Mouse (Mus musculus): Measurements from ENCODE around the gene Nwd1. TPM values are rescaled to one million over a fixed set of nuclear protein-coding genes. Genes with fewer than 3 reads are reported as not detected.

The Nwd1 gene
- polyA plus RNA-seq, 1 experiment, result 25.2 TPM

DNA sequence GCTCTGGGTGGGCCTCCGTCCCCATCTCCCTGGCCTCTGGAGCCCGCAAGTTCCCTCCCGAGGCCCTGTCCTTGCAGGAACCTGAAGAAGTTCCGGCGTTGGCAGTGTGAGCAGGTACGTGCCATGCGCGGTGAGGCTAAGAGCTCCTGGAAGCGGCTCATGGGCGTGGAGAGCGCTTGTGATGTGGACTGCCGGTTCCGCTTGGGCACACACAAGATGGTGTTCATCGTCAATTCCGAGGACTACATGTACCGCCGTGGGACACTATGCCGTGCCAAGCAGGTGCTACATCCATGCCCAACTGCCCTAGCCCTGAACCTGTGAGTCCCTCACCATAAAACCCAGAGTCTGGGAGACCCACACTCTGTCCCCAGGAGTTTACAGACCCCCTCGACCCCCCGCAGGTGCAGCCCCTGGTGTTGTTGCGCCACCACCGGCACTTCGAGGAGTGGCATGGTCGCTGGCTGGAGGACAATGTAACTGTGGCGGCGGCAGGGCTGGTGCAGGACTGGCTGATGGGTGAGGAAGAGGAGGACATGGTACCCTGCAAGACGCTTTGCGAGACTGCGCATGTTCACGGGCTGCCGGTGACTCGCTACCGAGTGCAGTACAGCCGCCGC is 110.4 kb downstream of the Nwd1 start:
- Histone ChIP-seq H3K27me3 (ENCODE audit: control insufficient read depth, insufficient read depth, low read length) (no peaks in the 10 kb centered on the region), H3K4me3 (ENCODE audit: control insufficient read depth, insufficient read depth, low read length) (no peak overlapping the region), H3K36me3 (ENCODE audit: control insufficient read depth, insufficient read depth, low read length) (peaks cover 50% of the 10 kb centered on the region), H3K27ac (ENCODE audit: control insufficient read depth, insufficient read depth, low read length) (no peak overlapping the region), H3K4me1 (replicated peaks; ENCODE audit: control insufficient read depth, insufficient read depth, low read length) (peaks cover 9% of the 10 kb centered on the region)
- TF ChIP-seq CTCF (IDR thresholded peaks at IDR 0.05; ENCODE audit: borderline replicate concordance, control insufficient read depth, extremely low read depth, insufficient read depth, low read length, poor library complexity) (no peak), POLR2A (IDR thresholded peaks at IDR 0.05; ENCODE audit: control insufficient read depth, extremely low read depth, insufficient read depth, low read length, poor library complexity) (no peak)
- 98% methylated on average over 35 of the region's 35 CpGs for WGBS
- peak; percentile 1 for DNase-seq

DNA sequence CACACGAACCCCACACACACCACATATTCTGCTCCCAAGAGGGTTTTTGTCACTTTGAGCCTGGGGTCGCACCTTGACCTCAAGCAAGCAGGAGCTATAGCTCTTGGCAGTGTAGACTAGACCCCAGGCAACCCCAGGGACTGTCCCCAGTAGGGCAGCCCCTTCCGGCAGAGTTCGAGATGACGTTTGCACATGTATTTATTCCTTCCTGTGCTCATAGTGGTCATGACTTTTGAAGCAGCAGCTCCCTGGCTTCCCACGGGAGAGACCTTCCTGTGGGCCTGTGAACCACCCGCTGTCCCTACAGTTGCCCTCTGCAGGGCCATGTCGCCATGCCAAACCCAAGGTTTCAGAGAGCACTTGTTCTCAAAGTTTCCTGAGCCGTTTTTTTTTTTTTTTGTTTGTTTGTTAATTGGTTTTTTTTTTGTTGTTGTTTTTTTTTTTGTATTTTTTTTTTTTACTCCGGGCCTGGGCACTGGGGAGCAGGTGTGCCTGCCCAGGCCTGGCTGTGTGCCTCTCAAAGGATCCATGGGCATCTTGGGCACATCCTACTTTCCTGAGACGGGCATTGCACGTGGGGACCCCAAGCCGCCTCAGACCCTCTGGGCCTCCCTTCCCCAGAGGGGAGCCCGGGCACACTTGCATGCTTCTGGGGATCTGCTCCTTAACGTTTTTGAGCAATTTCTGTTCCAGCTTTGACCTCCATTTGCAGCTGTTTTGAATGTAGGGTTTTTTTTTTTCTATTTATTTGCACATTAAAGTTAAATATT is 111.1 kb downstream of the Nwd1 start:
- WGBS, result 94% methylated on average over 15 of the region's 15 CpGs
- DNase-seq, result peak; percentile 0
- peaks cover 16% of the 10 kb centered on the region for H3K4me1 ChIP-seq (replicated peaks; ENCODE audit: control insufficient read depth, insufficient read depth, low read length)
- no peak overlapping the region for H3K4me3 ChIP-seq (ENCODE audit: control insufficient read depth, insufficient read depth, low read length)
- H3K27ac ChIP-seq (ENCODE audit: control insufficient read depth, insufficient read depth, low read length), result no peak overlapping the region
- H3K36me3 ChIP-seq (ENCODE audit: control insufficient read depth, insufficient read depth, low read length), result peaks cover 43% of the 10 kb centered on the region
- TF ChIP-seq POLR2A (IDR thresholded peaks at IDR 0.05; ENCODE audit: control insufficient read depth, extremely low read depth, insufficient read depth, low read length, poor library complexity) (no peak), CTCF (IDR thresholded peaks at IDR 0.05; ENCODE audit: borderline replicate concordance, control insufficient read depth, extremely low read depth, insufficient read depth, low read length, poor library complexity) (no peak)
- no peaks in the 10 kb centered on the region for H3K27me3 ChIP-seq (ENCODE audit: control insufficient read depth, insufficient read depth, low read length)

- DNase-seq, result no peak
- Histone ChIP-seq H3K36me3 (ENCODE audit: control insufficient read depth, insufficient read depth, low read length) (peaks cover 36% of the 10 kb centered on the region), H3K27me3 (ENCODE audit: control insufficient read depth, insufficient read depth, low read length) (no peaks in the 10 kb centered on the region), H3K4me1 (replicated peaks; ENCODE audit: control insufficient read depth, insufficient read depth, low read length) (peaks cover 19% of the 10 kb centered on the region), H3K27ac (ENCODE audit: control insufficient read depth, insufficient read depth, low read length) (no peak overlapping the region), H3K4me3 (ENCODE audit: control insufficient read depth, insufficient read depth, low read length) (no peak overlapping the region)
- TF ChIP-seq CTCF (IDR thresholded peaks at IDR 0.05; ENCODE audit: borderline replicate concordance, control insufficient read depth, extremely low read depth, insufficient read depth, low read length, poor library complexity) (no peak), POLR2A (IDR thresholded peaks at IDR 0.05; ENCODE audit: control insufficient read depth, extremely low read depth, insufficient read depth, low read length, poor library complexity) (no peak)
Observed at GRCm38 (mm10) chr8:72758310-72758709, 111.8 kb downstream of the Nwd1 start.

DNA sequence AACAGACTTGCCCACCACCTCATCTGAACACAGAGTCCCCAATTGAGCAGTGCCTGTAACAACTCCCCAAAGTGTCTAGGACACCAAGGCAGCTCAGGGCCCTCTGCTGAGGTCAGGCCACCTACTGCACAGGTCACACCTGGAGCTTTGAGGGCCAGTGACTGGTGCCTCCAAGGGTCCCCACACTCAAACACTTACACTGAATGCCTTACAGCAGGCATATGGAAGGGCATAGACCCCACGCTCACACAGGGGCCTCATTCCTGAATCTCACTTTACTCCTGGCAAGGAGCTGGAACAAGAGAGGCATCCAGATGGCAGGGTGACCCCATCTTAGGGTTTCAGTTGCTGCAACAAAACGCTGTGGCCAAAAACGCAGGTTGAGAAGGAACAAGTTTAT is 113.7 kb downstream of the Nwd1 start:
- 96% methylated on average over 3 of the region's 3 CpGs for WGBS
- no peak for TF ChIP-seq POLR2A (IDR thresholded peaks at IDR 0.05; ENCODE audit: control insufficient read depth, extremely low read depth, insufficient read depth, low read length, poor library complexity)
- TF ChIP-seq CTCF (IDR thresholded peaks at IDR 0.05; ENCODE audit: borderline replicate concordance, control insufficient read depth, extremely low read depth, insufficient read depth, low read length, poor library complexity), result no peak
- no peak for DNase-seq
- H3K27ac ChIP-seq (ENCODE audit: control insufficient read depth, insufficient read depth, low read length), result no peak overlapping the region
- peaks cover 19% of the 10 kb centered on the region for H3K4me1 ChIP-seq (replicated peaks; ENCODE audit: control insufficient read depth, insufficient read depth, low read length)
- no peak overlapping the region for H3K4me3 ChIP-seq (ENCODE audit: control insufficient read depth, insufficient read depth, low read length)
- H3K27me3 ChIP-seq (ENCODE audit: control insufficient read depth, insufficient read depth, low read length), result no peaks in the 10 kb centered on the region
- H3K36me3 ChIP-seq (ENCODE audit: control insufficient read depth, insufficient read depth, low read length), result peaks cover 24% of the 10 kb centered on the region

DNA sequence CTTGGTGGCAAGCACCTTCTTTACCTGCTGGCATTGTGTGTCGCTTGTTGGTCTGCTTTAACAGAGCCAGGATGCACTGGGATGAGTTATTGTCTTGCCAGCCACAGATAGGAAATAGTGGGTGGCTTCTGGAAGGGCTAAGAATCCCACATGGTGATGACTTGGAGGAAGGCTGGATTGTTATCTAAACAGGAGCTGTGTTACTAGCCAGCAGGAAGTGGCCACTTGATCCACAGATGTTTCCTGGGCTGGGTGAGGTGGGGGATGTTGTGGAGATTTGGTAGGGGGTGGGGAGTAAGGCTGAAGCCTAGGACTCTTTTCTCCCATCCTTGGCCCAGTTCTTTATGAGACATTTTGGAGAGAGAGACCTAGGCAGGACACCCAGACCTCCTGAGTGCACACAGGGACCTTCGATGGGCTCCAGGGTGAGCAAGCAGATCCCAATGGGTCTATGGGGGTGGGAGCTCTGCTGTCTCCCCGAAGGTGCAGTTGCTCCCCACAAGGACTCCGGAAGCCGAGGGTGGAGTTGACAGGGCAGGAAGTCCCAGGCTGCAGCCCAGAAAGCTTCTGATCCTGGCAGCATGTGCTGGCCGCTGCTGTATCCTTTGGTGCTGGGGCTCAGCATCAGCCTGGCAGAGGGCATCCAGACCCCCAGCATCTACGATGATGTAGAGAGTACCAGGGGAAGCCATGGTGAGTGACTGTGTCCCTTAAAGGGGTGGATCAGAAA is 115.0 kb downstream of the Nwd1 start, which contains the start of gene F2rl3:
TSS of gene F2rl3 (plus strand) at position 559 of the 730 bp plus-strand sequence.
- TF ChIP-seq POLR2A (IDR thresholded peaks at IDR 0.05; ENCODE audit: control insufficient read depth, extremely low read depth, insufficient read depth, low read length, poor library complexity) (no peak), CTCF (IDR thresholded peaks at IDR 0.05; ENCODE audit: borderline replicate concordance, control insufficient read depth, extremely low read depth, insufficient read depth, low read length, poor library complexity) (no peak)
- WGBS, result 6% methylated on average over 7 of the region's 7 CpGs
- Histone ChIP-seq H3K4me1 (replicated peaks; ENCODE audit: control insufficient read depth, insufficient read depth, low read length) (peaks cover 19% of the 10 kb centered on the region), H3K4me3 (ENCODE audit: control insufficient read depth, insufficient read depth, low read length) (peak within 1 kb of the TSS; percentile 39), H3K27ac (ENCODE audit: control insufficient read depth, insufficient read depth, low read length) (no peak within 1 kb of the TSS), H3K36me3 (ENCODE audit: control insufficient read depth, insufficient read depth, low read length) (peaks cover 16% of the 10 kb centered on the region), H3K27me3 (ENCODE audit: control insufficient read depth, insufficient read depth, low read length) (no peaks in the 10 kb centered on the region)
- DNase-seq, result peak; percentile 59

GRCm38 (mm10) chr8:72762306-72762705 is 115.8 kb downstream of the Nwd1 start:
- H3K27ac ChIP-seq (ENCODE audit: control insufficient read depth, insufficient read depth, low read length), result no peak overlapping the region
- WGBS, result 26% methylated on average over 12 of the region's 12 CpGs
- DNase-seq, result no peak

More at GRCm38 (mm10) chr8:72762306-72762705, 115.8 kb downstream of the Nwd1 start:
- Histone ChIP-seq H3K36me3 (ENCODE audit: control insufficient read depth, insufficient read depth, low read length) (peaks cover 8% of the 10 kb centered on the region; the same call in 1 of the 2 replicates), H3K4me1 (replicated peaks; ENCODE audit: control insufficient read depth, insufficient read depth, low read length) (peaks cover 19% of the 10 kb centered on the region), H3K4me3 (ENCODE audit: control insufficient read depth, insufficient read depth, low read length) (peak overlapping the region; percentile 39), H3K27me3 (ENCODE audit: control insufficient read depth, insufficient read depth, low read length) (no peaks in the 10 kb centered on the region)
- TF ChIP-seq CTCF (IDR thresholded peaks at IDR 0.05; ENCODE audit: borderline replicate concordance, control insufficient read depth, extremely low read depth, insufficient read depth, low read length, poor library complexity) (no peak), POLR2A (IDR thresholded peaks at IDR 0.05; ENCODE audit: control insufficient read depth, extremely low read depth, insufficient read depth, low read length, poor library complexity) (no peak)

All from thymus, adult 2 months (tissue).